9 mouse cellular contexts compared by ENCODE assay signal in the genomic region with DNA sequence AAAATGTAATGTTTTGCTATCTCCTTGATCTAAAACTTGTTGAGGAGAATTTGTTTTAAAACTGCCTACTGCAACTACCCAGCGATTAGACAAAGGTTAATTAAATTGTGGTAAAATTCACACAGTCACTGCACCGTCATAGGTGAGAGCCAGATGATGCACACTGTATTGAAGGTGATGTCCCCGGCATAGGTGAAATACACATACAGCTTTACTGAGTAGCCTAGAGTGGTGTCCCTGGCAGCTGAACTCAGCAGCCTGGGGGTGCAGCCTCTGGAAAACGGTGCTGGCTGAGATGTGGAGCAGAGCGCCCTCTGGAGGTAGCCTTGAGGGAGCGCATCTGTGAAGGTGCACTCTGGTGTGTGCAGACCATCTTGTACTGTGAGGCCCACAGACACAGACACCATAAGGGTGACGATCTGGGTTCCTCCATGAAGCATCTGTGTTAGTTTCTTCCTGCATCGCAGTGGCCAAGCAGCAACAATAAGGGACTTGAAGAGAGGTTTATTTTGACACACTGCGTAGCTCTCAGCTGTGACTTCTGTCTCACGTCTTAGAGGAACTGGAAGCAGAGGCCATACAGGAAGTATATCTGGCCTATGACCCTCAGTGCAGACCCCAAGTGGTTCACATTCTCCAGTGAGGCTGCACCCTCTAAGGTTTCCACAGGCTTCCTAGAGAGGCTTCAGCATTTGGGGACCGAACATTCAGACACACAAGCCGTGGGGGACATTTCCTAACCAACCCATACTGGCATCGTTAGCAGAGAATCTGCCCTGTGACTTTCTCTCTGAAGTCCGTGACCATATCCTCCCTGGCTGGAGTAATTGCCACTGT.
DNase-seq lines count a peak whose midpoint lies in the region; ATAC-seq lines count a peak whose summit lies in the region.
"Had no signal": no experiment of that assay in that cellular context is flagged by ENCODE, and none has a peak within 500 bp of the region (broad histone marks: within the 10 kb centered on the region; RNA-seq: fewer than 3 reads in every experiment).

No protein-coding gene starts in this region.

- DNase-seq in CD4-positive, CD25-positive, alpha-beta regulatory T cell, adult 2 months (ENCODE audit: low read depth, low spot score), result peak; percentile 84
- no peak for DNase-seq in midbrain, embryonic 11.5 days (ENCODE audit: low spot score, missing footprints)
- peak; percentile 75 for DNase-seq in forebrain, embryonic 11.5 days (ENCODE audit: low spot score)
- peak; percentile 46 for DNase-seq in kidney, postnatal 14 days
- peak; percentile 64 to 71 for DNase-seq in thymus, postnatal 36 days

- no peak overlapping the region for H3K27ac ChIP-seq in midbrain, embryonic 11.5 days (ENCODE audit: low read depth, low read length)
- H3K27ac ChIP-seq in midbrain, embryonic 15.5 days, result no peak overlapping the region
- H3K27ac ChIP-seq in forebrain, embryonic 11.5 days (ENCODE audit: low read depth, low read length), result no peak overlapping the region
- H3K27ac ChIP-seq: macrophage had no signal

- no peak overlapping the region for H3K9ac ChIP-seq in midbrain, embryonic 11.5 days (ENCODE audit: low read length)
- no peak overlapping the region for H3K9ac ChIP-seq in midbrain, embryonic 15.5 days
- H3K9ac ChIP-seq in forebrain, embryonic 11.5 days (ENCODE audit: low read length), result no peak overlapping the region

- H3K4me2 ChIP-seq in midbrain, embryonic 11.5 days, result no peak overlapping the region
- no peak overlapping the region for H3K4me2 ChIP-seq in midbrain, embryonic 15.5 days
- no peak overlapping the region for H3K4me2 ChIP-seq in forebrain, embryonic 11.5 days (ENCODE audit: low read depth, low read length, severe bottlenecking)

- no peaks in the 10 kb centered on the region; the same call in 1 of the 2 replicates for H3K9me3 ChIP-seq in midbrain, embryonic 11.5 days (ENCODE audit: control insufficient read depth, low read length)
- no peaks in the 10 kb centered on the region for H3K9me3 ChIP-seq in midbrain, embryonic 15.5 days
- no peaks in the 10 kb centered on the region; the same call in 1 of the 2 replicates for H3K9me3 ChIP-seq in forebrain, embryonic 11.5 days (ENCODE audit: control insufficient read depth, low read length)

- H3K4me1 ChIP-seq in midbrain, embryonic 11.5 days (ENCODE audit: control insufficient read depth, insufficient read depth, low read length), result no peaks in the 10 kb centered on the region
- H3K4me1 ChIP-seq in midbrain, embryonic 15.5 days, result no peaks in the 10 kb centered on the region
- no peaks in the 10 kb centered on the region for H3K4me1 ChIP-seq in forebrain, embryonic 11.5 days (replicated peaks; ENCODE audit: control insufficient read depth, insufficient read depth, low read length)

- no peak overlapping the region for H3K4me3 ChIP-seq in midbrain, embryonic 11.5 days (ENCODE audit: low read depth, low read length)
- no peak overlapping the region for H3K4me3 ChIP-seq in midbrain, embryonic 15.5 days
- no peak overlapping the region for H3K4me3 ChIP-seq in forebrain, embryonic 11.5 days (ENCODE audit: low read depth, low read length)

- H3K27me3 ChIP-seq in midbrain, embryonic 11.5 days (ENCODE audit: control insufficient read depth, insufficient read depth, low read length), result no peaks in the 10 kb centered on the region
- no peaks in the 10 kb centered on the region for H3K27me3 ChIP-seq in midbrain, embryonic 15.5 days (replicated peaks)
- H3K27me3 ChIP-seq in forebrain, embryonic 11.5 days (ENCODE audit: control insufficient read depth, insufficient read depth, low read length), result no peaks in the 10 kb centered on the region

- WGBS in midbrain, embryonic 11.5 days, result 70% methylated on average over 14 of the region's 14 CpGs
- WGBS in midbrain, embryonic 15.5 days, result 67% methylated on average over 14 of the region's 14 CpGs
- WGBS in forebrain, embryonic 11.5 days, result 71% methylated on average over 14 of the region's 14 CpGs

- ATAC-seq in CD4-positive, CD25-positive, alpha-beta regulatory T cell, adult 4 months, result no peak
- 0 out of 2 replicates have a peak, but pooled peaks have one; percentile 33 for ATAC-seq in midbrain, embryonic 11.5 days (ENCODE audit: low FRiP score)
- ATAC-seq in midbrain, embryonic 15.5 days (replicated peaks), result no peak
- ATAC-seq in forebrain, embryonic 11.5 days (replicated peaks; ENCODE audit: low FRiP score), result peak; percentile 49; the same call in 1 of the 2 replicates
- ATAC-seq in megakaryocyte-erythroid progenitor cell, adult 5-6 weeks (replicated peaks; ENCODE audit: low FRiP score, low TSS enrichment, poor library complexity, severe bottlenecking), result peak; percentile 55

- H3K36me3 ChIP-seq in midbrain, embryonic 11.5 days (ENCODE audit: control insufficient read depth, insufficient read depth, low read length), result no peaks in the 10 kb centered on the region
- no peaks in the 10 kb centered on the region for H3K36me3 ChIP-seq in midbrain, embryonic 15.5 days (replicated peaks)
- H3K36me3 ChIP-seq in forebrain, embryonic 11.5 days (ENCODE audit: control insufficient read depth, insufficient read depth, low read length), result no peaks in the 10 kb centered on the region

Comparison
In these comparisons a context has a peak if more than half of its experiments do, and no peak if none do; other contexts are left out.
1. ATAC-seq: peak in midbrain, embryonic 11.5 days (single experiment), forebrain, embryonic 11.5 days (single experiment) and megakaryocyte-erythroid progenitor cell, adult 5-6 weeks (single experiment); none in CD4-positive, CD25-positive, alpha-beta regulatory T cell, adult 4 months (single experiment) and midbrain, embryonic 15.5 days (single experiment).